Mouse (Mus musculus): ENCODE measurements around the gene Kndc1. TPM values are rescaled to one million over a fixed set of nuclear protein-coding genes. Genes with fewer than 3 reads are reported as not detected.

Gene Kndc1
- polyA plus RNA-seq, 1 experiment = not detected

GRCm38 (mm10) chr7:139914141-139915047 is 19.9 kb downstream of the Kndc1 start:
- TF ChIP-seq TAL1 (IDR thresholded peaks at IDR 0.05; ENCODE audit: low read length) = no peak
- no peaks in the 10 kb centered on the region for H3K36me3 ChIP-seq (ENCODE audit: control insufficient read depth)
- peaks cover 5% of the 10 kb centered on the region for H3K4me1 ChIP-seq (ENCODE audit: control insufficient read depth)
- peaks cover 29% of the 10 kb centered on the region for H3K27me3 ChIP-seq (ENCODE audit: control insufficient read depth)
- H3K9me3 ChIP-seq (ENCODE audit: control insufficient read depth, low read length) = no peaks in the 10 kb centered on the region
- peak overlapping the region; percentile 34 for H3K4me3 ChIP-seq (replicated peaks)

- H3K4me3 ChIP-seq (replicated peaks) = no peak overlapping the region
- TF ChIP-seq GATA1 (IDR thresholded peaks at IDR 0.05; ENCODE audit: low read length) = no peak
- TF ChIP-seq TAL1 (IDR thresholded peaks at IDR 0.05; ENCODE audit: low read length) = no peak
- no peaks in the 10 kb centered on the region for H3K9me3 ChIP-seq (ENCODE audit: control insufficient read depth, low read length)
- H3K27me3 ChIP-seq (ENCODE audit: control insufficient read depth) = peaks cover 29% of the 10 kb centered on the region
- peaks cover 5% of the 10 kb centered on the region for H3K4me1 ChIP-seq (ENCODE audit: control insufficient read depth)
- no peaks in the 10 kb centered on the region for H3K36me3 ChIP-seq (ENCODE audit: control insufficient read depth)
Measured at GRCm38 (mm10) chr7:139915646-139916257, 21.3 kb downstream of the Kndc1 start.

GRCm38 (mm10) chr7:139916345-139916744 is 21.8 kb downstream of the Kndc1 start:
- Histone ChIP-seq H3K4me1 (ENCODE audit: control insufficient read depth) (peaks cover 5% of the 10 kb centered on the region), H3K4me3 (replicated peaks) (no peak overlapping the region), H3K36me3 (ENCODE audit: control insufficient read depth) (no peaks in the 10 kb centered on the region), H3K27me3 (ENCODE audit: control insufficient read depth) (peaks cover 29% of the 10 kb centered on the region), H3K9me3 (ENCODE audit: control insufficient read depth, low read length) (no peaks in the 10 kb centered on the region)
- no peak for TF ChIP-seq TAL1 (IDR thresholded peaks at IDR 0.05; ENCODE audit: low read length)
- no peak for TF ChIP-seq GATA1 (IDR thresholded peaks at IDR 0.05; ENCODE audit: low read length)

DNA sequence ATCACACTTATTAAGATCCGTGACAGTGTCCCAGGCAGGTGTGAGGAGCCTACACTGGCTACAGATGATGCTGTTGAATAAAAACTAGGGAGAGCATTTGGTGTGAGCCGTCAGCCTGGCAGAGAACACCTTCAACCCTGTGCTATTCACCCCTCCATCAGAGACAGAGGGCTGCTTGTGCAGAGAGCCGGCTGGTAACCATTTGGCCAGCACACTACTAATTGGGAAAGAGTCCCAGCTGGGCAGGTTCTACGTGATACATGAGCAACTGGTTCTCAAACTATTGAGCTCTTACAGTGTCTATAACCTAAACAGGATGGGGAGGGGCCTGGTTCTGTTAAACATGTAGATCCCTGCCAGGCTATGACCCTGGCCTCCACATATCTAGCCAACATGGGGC is 23.8 kb downstream of the Kndc1 start:
- Histone ChIP-seq H3K4me3 (replicated peaks) (no peak overlapping the region), H3K4me1 (ENCODE audit: control insufficient read depth) (peaks cover 5% of the 10 kb centered on the region), H3K9me3 (ENCODE audit: control insufficient read depth, low read length) (no peaks in the 10 kb centered on the region), H3K27me3 (ENCODE audit: control insufficient read depth) (peaks cover 27% of the 10 kb centered on the region), H3K36me3 (ENCODE audit: control insufficient read depth) (no peaks in the 10 kb centered on the region)
- no peak for TF ChIP-seq TAL1 (IDR thresholded peaks at IDR 0.05; ENCODE audit: low read length)
- no peak for TF ChIP-seq GATA1 (IDR thresholded peaks at IDR 0.05; ENCODE audit: low read length)

GRCm38 (mm10) chr7:139930732-139931131 is 36.2 kb downstream of the Kndc1 start:
- no peak for TF ChIP-seq GATA1 (IDR thresholded peaks at IDR 0.05; ENCODE audit: low read length)
- TF ChIP-seq TAL1 (IDR thresholded peaks at IDR 0.05; ENCODE audit: low read length) = no peak
- H3K4me3 ChIP-seq (replicated peaks) = no peak overlapping the region
- H3K36me3 ChIP-seq (ENCODE audit: control insufficient read depth) = no peaks in the 10 kb centered on the region
- no peaks in the 10 kb centered on the region for H3K4me1 ChIP-seq (ENCODE audit: control insufficient read depth)
- no peaks in the 10 kb centered on the region for H3K9me3 ChIP-seq (ENCODE audit: control insufficient read depth, low read length)
- no peaks in the 10 kb centered on the region for H3K27me3 ChIP-seq (ENCODE audit: control insufficient read depth)

DNA sequence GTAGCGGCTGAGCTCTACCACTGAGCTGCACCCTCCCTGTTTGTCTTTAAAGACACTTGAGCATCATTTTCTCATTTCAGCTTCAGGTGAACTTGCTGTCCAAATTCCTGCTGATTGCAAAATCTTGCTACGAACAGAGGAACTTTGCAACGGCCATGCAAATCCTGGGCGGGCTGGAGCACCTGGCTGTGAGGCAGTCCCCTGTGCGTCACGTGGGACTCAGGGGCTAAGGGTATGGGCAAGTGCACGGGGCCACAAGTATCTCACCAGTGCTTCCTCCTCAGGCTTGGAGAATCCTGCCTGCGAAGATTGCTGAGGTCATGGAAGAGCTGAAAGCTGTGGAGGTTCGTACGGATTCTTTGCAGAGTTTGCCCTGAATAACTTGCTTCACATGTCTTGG is 42.2 kb downstream of the Kndc1 start:
- Histone ChIP-seq H3K9me3 (ENCODE audit: control insufficient read depth, low read length) (no peaks in the 10 kb centered on the region), H3K4me1 (ENCODE audit: control insufficient read depth) (no peaks in the 10 kb centered on the region), H3K27me3 (ENCODE audit: control insufficient read depth) (peaks cover 9% of the 10 kb centered on the region), H3K4me3 (replicated peaks) (no peak overlapping the region), H3K36me3 (ENCODE audit: control insufficient read depth) (no peaks in the 10 kb centered on the region)
- TF ChIP-seq TAL1 (IDR thresholded peaks at IDR 0.05; ENCODE audit: low read length) (no peak), GATA1 (IDR thresholded peaks at IDR 0.05; ENCODE audit: low read length) (no peak)

GRCm38 (mm10) chr7:139937138-139937537 is 42.6 kb downstream of the Kndc1 start:
- Histone ChIP-seq H3K4me3 (replicated peaks) (no peak overlapping the region), H3K36me3 (ENCODE audit: control insufficient read depth) (no peaks in the 10 kb centered on the region), H3K27me3 (ENCODE audit: control insufficient read depth) (peaks cover 13% of the 10 kb centered on the region), H3K4me1 (ENCODE audit: control insufficient read depth) (no peaks in the 10 kb centered on the region), H3K9me3 (ENCODE audit: control insufficient read depth, low read length) (no peaks in the 10 kb centered on the region)
- TF ChIP-seq GATA1 (IDR thresholded peaks at IDR 0.05; ENCODE audit: low read length) = no peak
- TF ChIP-seq TAL1 (IDR thresholded peaks at IDR 0.05; ENCODE audit: low read length) = no peak

- no peaks in the 10 kb centered on the region for H3K4me1 ChIP-seq (ENCODE audit: control insufficient read depth)
- no peak overlapping the region for H3K4me3 ChIP-seq (replicated peaks)
- no peaks in the 10 kb centered on the region for H3K9me3 ChIP-seq (ENCODE audit: control insufficient read depth, low read length)
- peaks cover 20% of the 10 kb centered on the region for H3K27me3 ChIP-seq (ENCODE audit: control insufficient read depth)
- no peaks in the 10 kb centered on the region for H3K36me3 ChIP-seq (ENCODE audit: control insufficient read depth)
- no peak for TF ChIP-seq TAL1 (IDR thresholded peaks at IDR 0.05; ENCODE audit: low read length)
- TF ChIP-seq GATA1 (IDR thresholded peaks at IDR 0.05; ENCODE audit: low read length) = no peak
Measured at GRCm38 (mm10) chr7:139937810-139938209, 43.3 kb downstream of the Kndc1 start.

DNA sequence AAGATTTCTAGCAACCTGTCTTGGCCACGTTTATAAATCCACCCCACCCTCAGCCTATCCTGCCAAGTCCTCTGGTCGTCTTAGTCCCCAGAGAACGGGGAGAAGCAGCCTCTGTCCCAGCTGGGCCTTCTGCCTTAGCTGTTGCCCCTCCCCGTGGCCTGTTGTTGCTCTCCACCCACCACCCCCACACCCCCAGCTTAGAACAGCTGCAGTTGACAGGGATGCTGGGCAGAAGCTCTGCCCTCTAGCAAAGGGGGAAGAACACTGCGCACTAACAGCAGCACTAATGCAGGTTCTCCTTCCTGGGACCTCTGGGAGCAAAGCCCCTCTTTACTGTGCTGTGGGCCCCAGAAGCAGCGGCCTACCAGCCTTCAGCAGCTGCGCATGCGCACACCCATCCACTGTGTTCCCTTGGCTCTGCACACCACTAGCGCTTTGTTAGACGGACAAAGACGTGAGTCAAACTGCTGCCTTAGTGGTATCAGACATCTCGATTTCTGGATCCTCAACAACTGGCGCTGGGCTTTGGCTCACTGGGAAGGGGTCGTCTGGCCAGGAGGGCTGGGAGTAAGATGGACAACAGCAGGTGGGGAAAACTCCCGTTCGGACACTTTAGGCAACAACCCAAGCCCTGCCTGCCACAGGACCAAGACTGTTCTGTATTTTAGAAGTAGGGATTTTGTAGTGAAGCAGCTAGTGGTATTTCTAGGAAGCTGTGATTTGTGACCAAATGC is 46.1 kb downstream of the Kndc1 start:
- Histone ChIP-seq H3K36me3 (ENCODE audit: control insufficient read depth) (no peaks in the 10 kb centered on the region), H3K27me3 (ENCODE audit: control insufficient read depth) (peaks cover 48% of the 10 kb centered on the region), H3K9me3 (ENCODE audit: control insufficient read depth, low read length) (peaks cover 4% of the 10 kb centered on the region; the same call in 1 of the 2 replicates), H3K4me1 (ENCODE audit: control insufficient read depth) (no peaks in the 10 kb centered on the region; the same call in 1 of the 2 replicates), H3K4me3 (replicated peaks) (no peak overlapping the region)
- TF ChIP-seq TAL1 (IDR thresholded peaks at IDR 0.05; ENCODE audit: low read length) (no peak), GATA1 (IDR thresholded peaks at IDR 0.05; ENCODE audit: low read length) (no peak)
